Mouse (Mus musculus) lung, adult 18-20 months (tissue): ENCODE data around the gene Sbp.
A peak's percentile ranks its signal among the peaks of the same experiment; 100 is the strongest.

ENCODE experiments used
- DNase-seq, 2 experiments: peaks; one replicate each; pipeline ENCODE4 v3.0.0; 2022; ENCODE audit warnings: mixed read lengths in 2 of 2

Gene Sbp

GRCm38 (mm10) chr17:23992789-23993553 lies 51.5 kb downstream of the Sbp start:
- DNase-seq, result no peak

- DNase-seq, result peak; percentile 88 to 92
Observed at GRCm38 (mm10) chr17:23993559-23994428, 52.3 kb downstream of the Sbp start.

GRCm38 (mm10) chr17:23994667-23995066 lies 53.2 kb downstream of the Sbp start:
- DNase-seq, result no peak
